Comparison of ENCODE assay signal across 28 mouse cellular contexts in genomic region chr6:142846855-142847254, GRCm38 (mm10). TPM values are rescaled to one million over a fixed set of nuclear protein-coding genes. Genes with fewer than 3 reads are reported as not detected.
DNase-seq lines count a peak whose midpoint lies in the region; ATAC-seq and TF ChIP-seq lines count a peak whose summit lies in the region.
"Had no signal": no experiment of that assay in that cellular context is flagged by ENCODE, and none has a peak within 500 bp of the region (broad histone marks: within the 10 kb centered on the region; RNA-seq: fewer than 3 reads in every experiment).

No protein-coding gene starts in this region.

- no peak overlapping the region for H3K4me3 ChIP-seq in liver, embryonic 11.5 days (ENCODE audit: low read depth, low read length)
- no peak overlapping the region for H3K4me3 ChIP-seq in liver, postnatal 0 days (ENCODE audit: low read depth, low read length)
- H3K4me3 ChIP-seq: forebrain, embryonic 10.5 days; forebrain, embryonic 13.5 days; hindbrain, embryonic 12.5 days; hindbrain, embryonic 15.5 days had no signal

- no peaks in the 10 kb centered on the region for H3K36me3 ChIP-seq in liver, embryonic 11.5 days (ENCODE audit: control insufficient read depth, insufficient read depth, low read length)
- H3K36me3 ChIP-seq in liver, postnatal 0 days (replicated peaks; ENCODE audit: insufficient read depth, low read length), result no peaks in the 10 kb centered on the region
- H3K36me3 ChIP-seq: forebrain, embryonic 10.5 days; hindbrain, embryonic 12.5 days; hindbrain, embryonic 15.5 days had no signal

- H3K4me2 ChIP-seq in liver, embryonic 11.5 days, result no peak overlapping the region
- no peak overlapping the region for H3K4me2 ChIP-seq in liver, postnatal 0 days (ENCODE audit: low read depth, low read length)
- H3K4me2 ChIP-seq: forebrain, embryonic 13.5 days; heart, embryonic 11.5 days; hindbrain, embryonic 12.5 days; hindbrain, embryonic 15.5 days had no signal

- TF ChIP-seq EP300 in liver, postnatal 0 days (IDR thresholded peaks at IDR 0.05; ENCODE audit: low read depth), result no peak

- TF ChIP-seq CTCF in liver, postnatal 0 days (IDR thresholded peaks at IDR 0.05; ENCODE audit: low read depth), result no peak

- H3K9ac ChIP-seq in liver, embryonic 11.5 days (ENCODE audit: low read depth, low read length), result no peak overlapping the region
- no peak overlapping the region for H3K9ac ChIP-seq in liver, postnatal 0 days (replicated peaks)
- H3K9ac ChIP-seq: forebrain, embryonic 13.5 days; hindbrain, embryonic 12.5 days; hindbrain, embryonic 15.5 days had no signal

- no peak overlapping the region for H3K27ac ChIP-seq in liver, embryonic 11.5 days (ENCODE audit: low read depth, low read length)
- no peak overlapping the region for H3K27ac ChIP-seq in liver, postnatal 0 days (ENCODE audit: low read depth)
- H3K27ac ChIP-seq: forebrain, embryonic 10.5 days; forebrain, embryonic 13.5 days; hindbrain, embryonic 12.5 days; hindbrain, embryonic 15.5 days had no signal

- H3K9me3 ChIP-seq in liver, embryonic 11.5 days (ENCODE audit: control insufficient read depth, low read length), result no peaks in the 10 kb centered on the region
- H3K9me3 ChIP-seq in liver, postnatal 0 days (ENCODE audit: low read length), result no peaks in the 10 kb centered on the region
- H3K9me3 ChIP-seq: forebrain, embryonic 10.5 days; forebrain, embryonic 13.5 days; hindbrain, embryonic 12.5 days; hindbrain, embryonic 15.5 days had no signal

- no peaks in the 10 kb centered on the region for H3K4me1 ChIP-seq in liver, embryonic 11.5 days (replicated peaks; ENCODE audit: control insufficient read depth, insufficient read depth, low read length)
- no peaks in the 10 kb centered on the region for H3K4me1 ChIP-seq in liver, postnatal 0 days (ENCODE audit: insufficient read depth)
- H3K4me1 ChIP-seq: forebrain, embryonic 13.5 days; hindbrain, embryonic 12.5 days; hindbrain, embryonic 15.5 days had no signal

- ATAC-seq in liver, embryonic 11.5 days (replicated peaks; ENCODE audit: low FRiP score), result no peak
- ATAC-seq in liver, postnatal 0 days, result no peak
- ATAC-seq: activated CD4-positive, CD25-positive, alpha-beta regulatory T cell, adult 4 months; forebrain, embryonic 13.5 days; forebrain, embryonic 16.5 days; intestine, embryonic 16.5 days; Patski had no signal

- peak; percentile 44 for DNase-seq in heart, adult 11 months
- DNase-seq in heart, adult 18-20 months, result no peak
- peak; percentile 8 for DNase-seq in liver, embryonic 11.5 days (ENCODE audit: low spot score)
- DNase-seq in liver, postnatal 0 days, result no peak
- peak; percentile 23 for DNase-seq in Muller cell, postnatal 12 days (ENCODE audit: inconsistent ontology term)
- no peak for DNase-seq in urinary bladder, postnatal 4 days (ENCODE audit: low spot score in 2 of 2)
- DNase-seq: adrenal gland, adult 8-10 months; adrenal gland, postnatal 25 days; cerebellum, adult 11-12 months; cerebellum, adult 9-10 months; cerebellum, postnatal 14 days; gastrocnemius, postnatal 10 days; gastrocnemius, postnatal 36 days had no signal

- WGBS in liver, embryonic 11.5 days, result 87% methylated on average over 4 of the region's 4 CpGs
- 75% methylated on average over 4 of the region's 4 CpGs for WGBS in liver, postnatal 0 days (ENCODE audit: insufficient replicate concordance)

- no peaks in the 10 kb centered on the region for H3K27me3 ChIP-seq in liver, embryonic 11.5 days (replicated peaks; ENCODE audit: control insufficient read depth, insufficient read depth, low read length)
- no peaks in the 10 kb centered on the region for H3K27me3 ChIP-seq in liver, postnatal 0 days (ENCODE audit: insufficient read depth, low read length)
- H3K27me3 ChIP-seq: forebrain, embryonic 13.5 days; hindbrain, embryonic 12.5 days; hindbrain, embryonic 15.5 days; Patski had no signal

RNA-seq across cellular contexts. Expression of gene Sult6b2, which starts 42.6 kb away (rescaled TPM):
- total RNA-seq in heart, adult 18-20 months (2021), result not detected
- 0.07 TPM in 1 of 2 replicates, not detected in the other for polyA plus RNA-seq in liver, embryonic 11.5 days (2014; fragmentation: Nextera tagmentation; extraction: Ambion mirVana)
- not detected in 2 replicates for polyA plus RNA-seq in liver, postnatal 0 days (2015; fragmentation: Nextera tagmentation; extraction: Ambion mirVana)
- total RNA-seq: adrenal gland, adult 8-10 months; adrenal gland, postnatal 25 days; gastrocnemius, adult 18-20 months; gastrocnemius, postnatal 10 days; gastrocnemius, postnatal 36 days; granulocyte monocyte progenitor cell, adult 5-6 weeks; hematopoietic stem cell, adult 5-6 weeks had no signal
- polyA plus RNA-seq: activated CD4-positive, CD25-positive, alpha-beta regulatory T cell, adult 4 months; embryonic facial prominence, embryonic 11.5 days; embryonic facial prominence, embryonic 14.5 days; forebrain, embryonic 13.5 days; heart, postnatal 0 days; hindbrain, embryonic 12.5 days; hindbrain, embryonic 15.5 days had no signal

Comparison
In these comparisons a context has a peak if more than half of its experiments do, and no peak if none do; other contexts are left out.
1. DNase-seq: peak in heart, adult 11 months (single experiment), liver, embryonic 11.5 days (single experiment) and Muller cell, postnatal 12 days (single experiment); none in heart, adult 18-20 months (0 of 2), liver, postnatal 0 days (single experiment) and urinary bladder, postnatal 4 days (0 of 2).